Mouse (Mus musculus) neural tube, embryonic 14.5 days (tissue): Measurements from ENCODE around the gene Baz2b. TPM values are rescaled to one million over a fixed set of nuclear protein-coding genes. Genes with fewer than 3 reads are reported as not detected.

Experiments
- ATAC-seq: fragments of 200-750 bp; cut with Nextera tagmentation; 2 replicates; pipeline ENCODE4 v1.8.0; 2017; ENCODE audit warnings: low read depth, mild to moderate bottlenecking, moderate TSS enrichment, moderate library complexity
- H3K27ac ChIP-seq: fragments of 300-500 bp; sonication (generic); 2 replicates; pipeline ENCODE4 v1.5.1; 2014; ENCODE audit warnings: low read depth, mild to moderate bottlenecking, control low read depth, low read length, moderate library complexity, mixed read lengths
- H3K27me3 ChIP-seq: fragments of 300-500 bp; sonication (generic); 2 replicates; pipeline ENCODE4 v1.6.1; 2014; ENCODE audit warnings: low read length; ENCODE audit not compliant: control insufficient read depth, insufficient read depth
- H3K36me3 ChIP-seq: fragments of 300-500 bp; sonication (generic); 2 replicates; pipeline ENCODE4 v1.6.1; 2014; ENCODE audit warnings: low read length, mixed read lengths; ENCODE audit not compliant: control insufficient read depth, insufficient read depth
- H3K4me1 ChIP-seq: fragments of 300-500 bp; sonication (generic); 2 replicates; pipeline ENCODE4 v1.6.1; 2014; ENCODE audit warnings: low read length; ENCODE audit not compliant: control insufficient read depth, insufficient read depth
- H3K4me2 ChIP-seq: fragments of 300-500 bp; sonication (generic); 2 replicates; pipeline ENCODE4 v1.6.1; 2014; ENCODE audit warnings: mild to moderate bottlenecking, low read depth, low read length, control low read depth
- H3K4me3 ChIP-seq: fragments of 300-500 bp; sonication (generic); 2 replicates; pipeline ENCODE4 v1.5.1; 2014; ENCODE audit warnings: low read depth, low read length, control low read depth, mixed read lengths
- H3K9ac ChIP-seq: fragments of 300-500 bp; sonication (generic); replicated peaks from 2 replicates; pipeline ENCODE4 v1.6.1; 2014; ENCODE audit warnings: low read depth, mild to moderate bottlenecking, control low read depth, low read length, mixed read lengths
- H3K9me3 ChIP-seq: fragments of 300-500 bp; sonication (generic); 2 replicates; pipeline ENCODE4 v1.6.1; 2016; ENCODE audit warnings: low read length; ENCODE audit not compliant: control insufficient read depth
- WGBS: fragments of 180-500 bp; shearing (Covaris S2); extraction: QIAGEN DNeasy Blood & Tissue Kit; methylation state at CpG from one replicate; pipeline ENCODE4 v1.1.7; 2014; 5-methylcytosine and 5-hydroxymethylcytosine counted together
- polyA plus RNA-seq: library from polyadenylated mRNA; unstranded; fragments of >200 nt; fragmentation: Nextera tagmentation; extraction: Ambion mirVana; gene quantifications from 2 replicates; pipeline ENCODE4 v1.2.1, GENCODE M21; 2014

Baz2b gene
- polyA plus RNA-seq, result 76.1 and 85.3 TPM in 2 replicates

DNA sequence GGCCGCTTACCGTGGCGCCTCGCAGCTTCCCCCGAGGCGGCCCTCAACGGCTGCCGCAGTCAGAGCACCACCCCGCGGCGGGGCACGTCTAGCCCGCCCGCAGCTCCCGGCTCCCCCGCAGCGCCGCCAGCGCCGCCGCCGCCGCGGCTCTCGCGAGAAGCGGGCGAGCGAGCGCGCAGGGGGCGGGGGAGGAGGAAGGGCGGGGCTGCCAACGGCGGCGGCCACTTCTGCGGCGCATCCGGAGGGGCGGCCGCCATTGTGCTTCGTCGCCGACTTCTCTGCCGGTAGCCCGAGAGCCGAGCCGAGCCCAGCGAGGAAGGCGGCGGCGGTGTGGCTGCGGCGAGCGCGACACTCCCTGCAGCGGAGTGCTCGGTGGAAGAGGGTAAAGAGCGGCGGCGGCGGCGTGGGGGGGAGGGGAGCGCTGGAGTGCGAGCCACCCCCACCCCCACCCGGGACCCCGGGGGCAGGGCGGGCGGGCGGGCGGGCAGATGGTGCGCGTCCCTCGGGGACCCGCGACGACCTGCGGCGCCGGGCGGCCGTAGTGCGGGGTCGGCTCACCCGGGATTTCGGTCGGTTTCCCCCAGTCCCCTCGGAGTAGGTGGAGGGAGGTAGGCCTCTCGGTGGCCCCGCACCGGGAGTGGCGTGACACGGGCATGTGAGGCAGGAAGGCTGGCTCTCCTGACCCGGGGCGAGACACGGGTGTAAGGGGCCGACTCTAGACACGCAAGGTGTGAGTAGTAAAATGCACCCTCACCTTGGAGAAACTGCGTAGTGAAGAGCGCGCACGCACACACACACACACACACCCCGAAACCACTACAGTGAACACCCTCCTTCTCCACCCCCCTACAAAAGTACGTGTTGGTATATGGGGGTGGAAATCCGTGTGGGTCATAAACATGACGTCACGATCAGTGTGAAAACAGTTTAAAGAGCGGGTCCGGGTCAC is at the start of gene Baz2b, which contains the start of gene March7:
Gene Baz2b, minus strand, starts transcription at position 137 of the 949 bp plus-strand sequence.
Gene March7, plus strand, starts transcription at position 185 of the 949 bp plus-strand sequence.
- H3K4me1 ChIP-seq, result peaks cover 15% of the 10 kb centered on the region
- WGBS, result under 1% methylated on average over 68 of the region's 109 CpGs
- H3K9ac ChIP-seq, result peak within 1 kb of the TSS; percentile 93
- peak; percentile 93 for ATAC-seq
- peak within 1 kb of the TSS; percentile 77 for H3K4me2 ChIP-seq
- H3K27ac ChIP-seq, result peak within 1 kb of the TSS; percentile 94
- H3K36me3 ChIP-seq, result no peaks in the 10 kb centered on the region
- H3K4me3 ChIP-seq, result peak within 1 kb of the TSS; percentile 83
- H3K27me3 ChIP-seq, result peaks cover under 1% of the 10 kb centered on the region; the same call in 1 of the 2 replicates
- H3K9me3 ChIP-seq, result no peaks in the 10 kb centered on the region

DNA sequence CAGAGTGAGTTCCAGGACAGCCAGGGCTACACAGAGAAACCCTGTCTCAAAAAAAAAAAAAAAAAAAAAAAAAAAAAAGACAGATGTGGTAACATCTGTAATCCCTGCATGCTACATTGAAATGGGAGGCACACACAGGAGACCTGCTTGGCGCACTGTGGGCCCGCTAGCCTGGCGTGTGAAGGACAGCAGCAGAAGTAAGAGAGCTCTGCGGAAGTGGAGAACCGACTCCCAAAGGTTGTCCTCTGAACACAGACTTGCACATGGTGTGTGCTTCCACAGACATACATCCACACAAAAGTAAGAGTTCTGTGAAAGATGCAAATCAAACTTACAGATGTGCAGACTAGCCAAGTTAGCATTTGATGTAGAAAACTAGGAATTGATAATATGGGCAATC is 49.5 kb upstream of the Baz2b start:
- Histone ChIP-seq H3K27ac (no peak overlapping the region), H3K27me3 (no peaks in the 10 kb centered on the region), H3K4me2 (no peak overlapping the region), H3K36me3 (no peaks in the 10 kb centered on the region), H3K9me3 (no peaks in the 10 kb centered on the region), H3K9ac (no peak overlapping the region), H3K4me3 (no peak overlapping the region), H3K4me1 (no peaks in the 10 kb centered on the region)
- 97% methylated on average over 5 of the region's 5 CpGs for WGBS
- ATAC-seq, result no peak

DNA sequence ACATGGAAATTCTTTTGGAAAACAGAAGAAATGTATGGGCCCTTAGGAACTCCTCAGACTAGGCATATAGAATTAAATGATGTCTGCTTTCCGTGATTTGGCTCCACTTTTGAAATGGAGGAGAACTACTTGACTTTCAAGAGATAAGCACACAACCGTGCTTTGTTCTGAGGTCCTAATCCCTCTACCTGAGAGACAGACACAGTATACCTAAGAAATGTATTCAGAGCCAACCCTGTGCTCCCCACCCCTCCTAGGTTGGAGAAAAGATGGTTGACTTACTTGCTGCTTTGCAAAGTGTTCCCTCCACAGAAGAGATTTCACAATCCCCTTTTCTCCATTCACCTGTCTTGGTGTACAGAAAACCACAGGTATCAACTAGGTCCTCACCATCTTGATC is 47.1 kb upstream of the Baz2b start:
- Histone ChIP-seq H3K9ac (no peak overlapping the region), H3K36me3 (no peaks in the 10 kb centered on the region), H3K27ac (no peak overlapping the region), H3K4me2 (no peak overlapping the region), H3K4me3 (no peak overlapping the region), H3K27me3 (no peaks in the 10 kb centered on the region), H3K9me3 (no peaks in the 10 kb centered on the region), H3K4me1 (no peaks in the 10 kb centered on the region)
- 91% methylated on average over 2 of the region's 2 CpGs for WGBS
- no peak for ATAC-seq

DNA sequence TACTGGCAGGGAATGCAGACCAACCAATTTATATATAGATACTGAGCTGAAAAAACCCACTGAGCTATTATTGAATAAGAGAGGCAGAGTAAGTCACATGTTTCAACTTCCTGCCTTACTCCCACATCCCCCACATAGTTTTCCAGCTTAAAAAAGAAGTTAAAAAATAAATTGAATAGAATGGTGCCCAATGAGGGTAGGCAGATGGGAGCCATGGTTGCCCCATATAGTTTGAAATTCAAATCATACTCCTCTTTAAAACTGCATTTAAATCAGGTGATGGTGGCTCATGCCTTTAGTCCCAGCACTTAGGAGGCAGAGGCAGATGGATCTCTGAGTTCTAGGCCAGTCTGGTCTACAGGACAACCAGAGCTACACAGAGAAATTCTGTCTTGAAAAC is 43.9 kb upstream of the Baz2b start:
- no peak overlapping the region for H3K27ac ChIP-seq
- H3K36me3 ChIP-seq, result 0 out of 2 replicates have a peak, but pooled peaks cover 7% of the 10 kb centered on the region
- no peak overlapping the region for H3K4me3 ChIP-seq
- H3K4me2 ChIP-seq, result no peak overlapping the region
- ATAC-seq, result no peak
- H3K4me1 ChIP-seq, result no peaks in the 10 kb centered on the region
- H3K27me3 ChIP-seq, result no peaks in the 10 kb centered on the region
- H3K9ac ChIP-seq, result no peak overlapping the region
- no peaks in the 10 kb centered on the region for H3K9me3 ChIP-seq

DNA sequence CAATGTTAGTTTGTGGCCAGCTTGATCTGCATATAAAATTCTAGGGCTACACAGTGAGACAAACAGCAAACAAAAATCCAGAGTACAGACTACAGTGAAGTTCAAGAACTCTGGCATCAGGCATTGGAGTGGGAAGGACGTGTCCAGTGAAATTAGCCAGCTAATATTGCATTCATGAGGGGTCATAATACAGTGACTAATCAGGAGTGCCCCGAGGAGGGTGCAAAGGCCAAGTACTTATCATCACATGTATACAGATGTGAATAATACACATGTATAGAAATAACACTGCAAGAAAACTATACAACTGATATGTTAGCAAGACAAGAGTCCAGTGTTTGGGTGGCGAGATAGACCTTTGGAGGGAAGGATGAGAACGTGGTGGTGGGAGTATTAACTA is 43.1 kb upstream of the Baz2b start:
- ATAC-seq, result no peak
- H3K27ac ChIP-seq, result no peak overlapping the region
- no peak overlapping the region for H3K4me3 ChIP-seq
- H3K4me2 ChIP-seq, result no peak overlapping the region
- H3K9me3 ChIP-seq, result no peaks in the 10 kb centered on the region
- no peaks in the 10 kb centered on the region for H3K27me3 ChIP-seq
- H3K36me3 ChIP-seq, result 0 out of 2 replicates have a peak, but pooled peaks cover 7% of the 10 kb centered on the region
- H3K9ac ChIP-seq, result no peak overlapping the region
- no peaks in the 10 kb centered on the region for H3K4me1 ChIP-seq
- WGBS, result 91% methylated on average over 4 of the region's 4 CpGs

DNA sequence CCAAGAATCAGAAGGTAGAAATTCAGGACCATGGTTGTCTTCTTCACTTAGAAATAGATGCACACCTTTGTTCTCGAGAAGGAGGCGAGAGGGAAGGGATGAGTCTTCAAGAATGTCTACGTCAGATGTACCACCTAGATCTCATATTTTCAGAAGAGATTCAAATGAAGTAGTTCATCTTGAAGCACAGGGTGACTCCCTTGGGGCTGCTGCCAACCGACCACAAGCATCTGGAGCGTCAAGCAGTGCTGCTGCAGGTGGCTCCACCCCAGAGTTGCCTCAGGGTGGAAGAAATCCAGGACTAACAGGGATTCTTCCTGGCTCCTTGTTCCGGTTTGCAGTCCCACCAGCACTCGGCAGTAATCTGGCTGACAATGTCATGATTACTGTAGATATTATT is 24.9 kb upstream of the Baz2b start:
- peaks cover 36% of the 10 kb centered on the region for H3K36me3 ChIP-seq
- no peaks in the 10 kb centered on the region for H3K9me3 ChIP-seq
- H3K9ac ChIP-seq, result no peak overlapping the region
- no peak overlapping the region for H3K4me3 ChIP-seq
- no peaks in the 10 kb centered on the region for H3K27me3 ChIP-seq
- H3K27ac ChIP-seq, result no peak overlapping the region
- no peak for ATAC-seq
- H3K4me2 ChIP-seq, result no peak overlapping the region
- H3K4me1 ChIP-seq, result no peaks in the 10 kb centered on the region
- 83% methylated on average over 7 of the region's 7 CpGs for WGBS

DNA sequence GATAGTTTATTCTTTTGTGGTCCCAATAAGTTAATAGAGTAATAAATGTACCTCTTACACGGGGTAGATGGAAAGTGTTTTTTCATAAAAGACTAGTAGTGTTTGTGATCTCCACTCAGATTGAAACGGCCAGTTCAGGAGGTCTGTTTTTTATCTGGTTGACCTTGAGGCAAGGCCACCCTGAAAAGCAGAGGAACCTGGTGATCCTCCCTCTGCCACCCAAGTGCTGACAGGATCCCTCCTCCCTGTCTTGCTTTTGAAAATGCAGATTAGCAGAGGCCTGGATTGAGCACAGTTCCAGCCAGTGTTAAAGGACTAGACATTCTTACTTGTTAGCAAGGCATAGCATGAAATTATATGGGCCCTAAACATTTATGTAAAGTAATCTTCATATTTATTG is 23.5 kb upstream of the Baz2b start:
- H3K4me1 ChIP-seq, result no peaks in the 10 kb centered on the region
- ATAC-seq, result no peak
- no peak overlapping the region for H3K27ac ChIP-seq
- H3K9me3 ChIP-seq, result no peaks in the 10 kb centered on the region
- no peaks in the 10 kb centered on the region for H3K27me3 ChIP-seq
- no peak overlapping the region for H3K4me2 ChIP-seq
- peaks cover 28% of the 10 kb centered on the region for H3K36me3 ChIP-seq
- no peak overlapping the region for H3K9ac ChIP-seq
- H3K4me3 ChIP-seq, result no peak overlapping the region
- WGBS, result 85% methylated on average over 2 of the region's 2 CpGs

DNA sequence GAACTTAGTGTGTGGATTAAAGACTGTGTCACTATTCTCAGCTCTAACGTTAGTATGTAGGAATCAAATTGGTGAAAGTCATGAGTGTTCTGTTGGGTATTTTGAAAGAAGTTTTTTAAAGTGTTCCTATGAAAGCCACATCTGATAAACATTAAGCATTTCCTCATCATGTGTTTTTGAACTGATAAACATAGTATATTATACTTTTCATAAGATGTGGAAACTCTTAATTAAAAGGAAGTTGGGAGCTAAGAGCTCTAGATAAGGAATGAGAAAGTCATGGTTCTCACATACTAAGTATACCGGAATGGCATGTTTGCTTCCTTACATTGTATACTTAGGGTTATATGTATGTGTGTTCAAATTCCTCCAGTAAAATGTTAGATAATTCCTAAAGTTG is 20.7 kb upstream of the Baz2b start:
- no peak overlapping the region for H3K4me3 ChIP-seq
- peaks cover 22% of the 10 kb centered on the region for H3K36me3 ChIP-seq
- no peak overlapping the region for H3K27ac ChIP-seq
- H3K9ac ChIP-seq, result no peak overlapping the region
- no peak overlapping the region for H3K4me2 ChIP-seq
- no peaks in the 10 kb centered on the region for H3K4me1 ChIP-seq
- ATAC-seq, result no peak
- H3K27me3 ChIP-seq, result no peaks in the 10 kb centered on the region
- WGBS, result 96% methylated on average over 2 of the region's 2 CpGs
- no peaks in the 10 kb centered on the region for H3K9me3 ChIP-seq

DNA sequence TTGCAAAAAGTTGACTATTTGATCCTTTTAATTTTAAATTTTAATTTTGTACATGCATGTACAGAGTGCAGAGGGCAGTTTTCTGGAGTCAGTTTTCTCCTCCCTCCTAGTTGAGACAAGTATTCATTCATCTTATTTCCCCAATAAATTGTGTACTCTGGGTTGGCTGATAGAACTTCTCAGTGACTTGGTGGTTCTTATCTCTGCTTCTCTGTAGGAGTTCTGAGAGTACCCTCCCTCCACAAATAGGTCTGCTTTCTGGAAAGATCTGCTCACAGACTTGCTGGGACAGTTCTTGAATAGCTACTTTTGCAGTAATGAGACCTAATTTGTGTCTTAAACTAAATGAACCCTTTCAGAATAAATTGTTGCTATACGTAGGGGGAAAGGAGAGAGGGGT is 18.8 kb upstream of the Baz2b start:
- H3K4me1 ChIP-seq, result no peaks in the 10 kb centered on the region
- ATAC-seq, result no peak
- no peaks in the 10 kb centered on the region for H3K27me3 ChIP-seq
- H3K9me3 ChIP-seq, result no peaks in the 10 kb centered on the region
- H3K4me2 ChIP-seq, result no peak overlapping the region
- peaks cover 17% of the 10 kb centered on the region for H3K36me3 ChIP-seq
- whole genome bisulfite sequencing, result 79% methylated on average over 1 of the region's 1 CpGs
- no peak overlapping the region for H3K4me3 ChIP-seq
- no peak overlapping the region for H3K9ac ChIP-seq
- no peak overlapping the region for H3K27ac ChIP-seq
